Mouse (Mus musculus): ENCODE data around the gene Inpp5f.

- no peak for TF ChIP-seq CTCF (IDR thresholded peaks at IDR 0.05 in 2 of 3, conservative IDR thresholded peaks at IDR 0.05 in 1 of 3; ENCODE audit: control insufficient read depth in 1 of 3, insufficient read depth in 1 of 3, low read depth in 2 of 3, low read length in 3 of 3, poor library complexity in 1 of 3, severe bottlenecking in 1 of 3)
- TF ChIP-seq GATA1 (IDR thresholded peaks at IDR 0.05; ENCODE audit: low read depth, low read length): no peak
These were observed 128.0 kb downstream of the Inpp5f start for GRCm38 (mm10) chr7:128739116-128739461.
